Mouse (Mus musculus): ENCODE measurements around the gene Cblc. TPM values are rescaled to one million over a fixed set of nuclear protein-coding genes. Genes with fewer than 3 reads are reported as not detected.

Gene Cblc
- total RNA-seq, 2 experiments from 2014 or later = not detected

- DNase-seq (ENCODE audit: low spot score in 2 of 2) = no peak
- peak overlapping the region; percentile 55 for H3K4me3 ChIP-seq
- peak overlapping the region; percentile 60 for H3K27ac ChIP-seq
- no peak for TF ChIP-seq CTCF (conservative IDR thresholded peaks at IDR 0.05)
Measured at GRCm38 (mm10) chr7:19769434-19770374, 26.9 kb downstream of the Cblc start.

GRCm38 (mm10) chr7:19769001-19769400, 27.6 kb downstream of the Cblc start:
- DNase-seq (ENCODE audit: low spot score in 2 of 2) = no peak
- no peak overlapping the region; the same call in 1 of the 2 replicates for H3K4me3 ChIP-seq
- no peak overlapping the region for H3K27ac ChIP-seq
- TF ChIP-seq CTCF (conservative IDR thresholded peaks at IDR 0.05) = no peak

GRCm38 (mm10) chr7:19768251-19768650, 28.4 kb downstream of the Cblc start:
- H3K4me3 ChIP-seq = no peak overlapping the region
- no peak for DNase-seq (ENCODE audit: low spot score in 2 of 2)
- no peak for TF ChIP-seq CTCF (conservative IDR thresholded peaks at IDR 0.05)
- no peak overlapping the region for H3K27ac ChIP-seq

- no peak for DNase-seq (ENCODE audit: low spot score in 2 of 2)
- Histone ChIP-seq H3K4me3 (no peak overlapping the region), H3K27ac (no peak overlapping the region)
- TF ChIP-seq CTCF (conservative IDR thresholded peaks at IDR 0.05) = no peak
Measured at GRCm38 (mm10) chr7:19764581-19764980, 32.0 kb downstream of the Cblc start.

GRCm38 (mm10) chr7:19763829-19764477, 32.7 kb downstream of the Cblc start:
- H3K4me3 ChIP-seq = no peak overlapping the region
- H3K27ac ChIP-seq = no peak overlapping the region
- DNase-seq (ENCODE audit: low spot score in 2 of 2) = no peak
- no peak for TF ChIP-seq CTCF (conservative IDR thresholded peaks at IDR 0.05)

GRCm38 (mm10) chr7:19762283-19762682, 34.3 kb downstream of the Cblc start:
- no peak for TF ChIP-seq CTCF (conservative IDR thresholded peaks at IDR 0.05)
- Histone ChIP-seq H3K27ac (no peak overlapping the region), H3K4me3 (no peak overlapping the region)
- no peak for DNase-seq (ENCODE audit: low spot score in 2 of 2)

GRCm38 (mm10) chr7:19760021-19760420, 36.6 kb downstream of the Cblc start:
- DNase-seq (ENCODE audit: low spot score in 2 of 2) = no peak
- H3K4me3 ChIP-seq = no peak overlapping the region
- no peak overlapping the region for H3K27ac ChIP-seq
- no peak for TF ChIP-seq CTCF (conservative IDR thresholded peaks at IDR 0.05)

- Histone ChIP-seq H3K4me3 (no peak overlapping the region), H3K27ac (no peak overlapping the region)
- DNase-seq (ENCODE audit: low spot score in 2 of 2) = no peak
- no peak for TF ChIP-seq CTCF (conservative IDR thresholded peaks at IDR 0.05)
Measured at GRCm38 (mm10) chr7:19758623-19759022, 38.0 kb downstream of the Cblc start.

- H3K27ac ChIP-seq = peak overlapping the region; percentile 71
- no peak overlapping the region for H3K4me3 ChIP-seq
- no peak for DNase-seq (ENCODE audit: low spot score in 2 of 2)
- TF ChIP-seq CTCF (conservative IDR thresholded peaks at IDR 0.05) = no peak
Measured at GRCm38 (mm10) chr7:19755851-19756786, 40.5 kb downstream of the Cblc start.

- TF ChIP-seq CTCF (conservative IDR thresholded peaks at IDR 0.05) = peak; percentile 39
- H3K27ac ChIP-seq = peak overlapping the region; percentile 57; the same call in 1 of the 2 replicates
- DNase-seq (ENCODE audit: low spot score in 2 of 2) = no peak
- no peak overlapping the region for H3K4me3 ChIP-seq
Measured at GRCm38 (mm10) chr7:19755008-19755407, 41.6 kb downstream of the Cblc start.

GRCm38 (mm10) chr7:19754065-19754464, 42.5 kb downstream of the Cblc start:
- DNase-seq (ENCODE audit: low spot score in 2 of 2) = no peak
- no peak for TF ChIP-seq CTCF (conservative IDR thresholded peaks at IDR 0.05)
- Histone ChIP-seq H3K4me3 (no peak overlapping the region), H3K27ac (no peak overlapping the region)

- peak; percentile 24; the same call in 1 of the 2 replicates for TF ChIP-seq CTCF (conservative IDR thresholded peaks at IDR 0.05)
- no peak for DNase-seq (ENCODE audit: low spot score in 2 of 2)
- Histone ChIP-seq H3K4me3 (no peak overlapping the region), H3K27ac (no peak overlapping the region)
Measured at GRCm38 (mm10) chr7:19753587-19753986, 43.0 kb downstream of the Cblc start.
